In genomic region chr14:120313466-120313865, GRCm38 (mm10) we compare ENCODE assay signal across 16 mouse cellular contexts. TPM values are rescaled to one million over a fixed set of nuclear protein-coding genes. Genes with fewer than 3 reads are reported as not detected.
DNase-seq lines count a peak whose midpoint lies in the region; ATAC-seq lines count a peak whose summit lies in the region.
"Had no signal": no experiment of that assay in that cellular context is flagged by ENCODE, and none has a peak within 500 bp of the region (broad histone marks: within the 10 kb centered on the region; RNA-seq: fewer than 3 reads in every experiment).

No protein-coding gene starts in this region.

- no peak for DNase-seq in heart, postnatal 36 days
- DNase-seq in lung, postnatal 25 days (ENCODE audit: low spot score) = peak; percentile 51
- no peak for DNase-seq in lung, postnatal 4 days
- DNase-seq in midbrain, embryonic 14.5 days = no peak
- no peak for DNase-seq in embryo, embryonic 11 days
- DNase-seq: B cell, adult 2 months; cerebellum, adult 8-10 months; thymus, postnatal 25 days had no signal

- no peaks in the 10 kb centered on the region for H3K36me3 ChIP-seq in heart, embryonic 15.5 days
- H3K36me3 ChIP-seq in embryonic facial prominence, embryonic 15.5 days = 0 out of 2 replicates have a peak, but pooled peaks cover 3% of the 10 kb centered on the region
- no peaks in the 10 kb centered on the region for H3K36me3 ChIP-seq in stomach, embryonic 14.5 days (ENCODE audit: control insufficient read depth, insufficient read depth, low read length)
- H3K36me3 ChIP-seq in midbrain, embryonic 14.5 days (ENCODE audit: control insufficient read depth, insufficient read depth, low read length) = no peaks in the 10 kb centered on the region
- H3K36me3 ChIP-seq: hindbrain, embryonic 12.5 days; midbrain, embryonic 15.5 days; neural tube, embryonic 13.5 days had no signal

- intact Hi-C loops in heart, postnatal 36 days (cut with DNase I) = no loop called here

- H3K4me3 ChIP-seq in heart, embryonic 15.5 days = no peak overlapping the region
- H3K4me3 ChIP-seq in embryonic facial prominence, embryonic 15.5 days (replicated peaks) = no peak overlapping the region
- no peak overlapping the region for H3K4me3 ChIP-seq in stomach, embryonic 14.5 days (ENCODE audit: low read depth, low read length)
- no peak overlapping the region for H3K4me3 ChIP-seq in midbrain, embryonic 14.5 days (replicated peaks; ENCODE audit: low read depth, low read length)
- H3K4me3 ChIP-seq: hindbrain, embryonic 12.5 days; midbrain, embryonic 15.5 days; neural tube, embryonic 13.5 days had no signal

- H3K27ac ChIP-seq in heart, embryonic 15.5 days = peak overlapping the region; percentile 48
- peak overlapping the region; percentile 61 for H3K27ac ChIP-seq in embryonic facial prominence, embryonic 15.5 days (replicated peaks)
- H3K27ac ChIP-seq in stomach, embryonic 14.5 days (ENCODE audit: low read length) = peak overlapping the region; percentile 83
- H3K27ac ChIP-seq in midbrain, embryonic 14.5 days (replicated peaks; ENCODE audit: low read depth, low read length) = no peak overlapping the region
- H3K27ac ChIP-seq: hindbrain, embryonic 12.5 days; macrophage; midbrain, embryonic 15.5 days; neural tube, embryonic 13.5 days had no signal

- H3K4me1 ChIP-seq in heart, embryonic 15.5 days (replicated peaks) = peaks cover 64% of the 10 kb centered on the region
- peaks cover 57% of the 10 kb centered on the region for H3K4me1 ChIP-seq in embryonic facial prominence, embryonic 15.5 days
- H3K4me1 ChIP-seq in stomach, embryonic 14.5 days (ENCODE audit: control insufficient read depth, insufficient read depth, low read length) = peaks cover 24% of the 10 kb centered on the region
- peaks cover 9% of the 10 kb centered on the region for H3K4me1 ChIP-seq in midbrain, embryonic 14.5 days (ENCODE audit: control insufficient read depth, insufficient read depth, low read length)

- no peaks in the 10 kb centered on the region for H3K9me3 ChIP-seq in heart, embryonic 15.5 days (replicated peaks)
- no peaks in the 10 kb centered on the region for H3K9me3 ChIP-seq in embryonic facial prominence, embryonic 15.5 days (replicated peaks)
- no peaks in the 10 kb centered on the region for H3K9me3 ChIP-seq in stomach, embryonic 14.5 days (ENCODE audit: control insufficient read depth, low read depth, low read length)
- H3K9me3 ChIP-seq in midbrain, embryonic 14.5 days (ENCODE audit: control insufficient read depth, low read length) = no peaks in the 10 kb centered on the region
- H3K9me3 ChIP-seq: hindbrain, embryonic 12.5 days; midbrain, embryonic 15.5 days; neural tube, embryonic 13.5 days had no signal

- H3K27me3 ChIP-seq in heart, embryonic 15.5 days = no peaks in the 10 kb centered on the region
- no peaks in the 10 kb centered on the region for H3K27me3 ChIP-seq in embryonic facial prominence, embryonic 15.5 days
- H3K27me3 ChIP-seq in stomach, embryonic 14.5 days (ENCODE audit: control insufficient read depth, insufficient read depth, low read length) = no peaks in the 10 kb centered on the region
- H3K27me3 ChIP-seq in midbrain, embryonic 14.5 days (ENCODE audit: control insufficient read depth, insufficient read depth, low read length) = no peaks in the 10 kb centered on the region
- H3K27me3 ChIP-seq: hindbrain, embryonic 12.5 days; midbrain, embryonic 15.5 days; neural tube, embryonic 13.5 days had no signal

- H3K9ac ChIP-seq in heart, embryonic 15.5 days = no peak overlapping the region
- H3K9ac ChIP-seq in embryonic facial prominence, embryonic 15.5 days = no peak overlapping the region
- no peak overlapping the region for H3K9ac ChIP-seq in stomach, embryonic 14.5 days (replicated peaks; ENCODE audit: low read depth, low read length)
- no peak overlapping the region for H3K9ac ChIP-seq in midbrain, embryonic 14.5 days (replicated peaks; ENCODE audit: low read length)
- H3K9ac ChIP-seq: hindbrain, embryonic 12.5 days; midbrain, embryonic 15.5 days; neural tube, embryonic 13.5 days had no signal

- H3K4me2 ChIP-seq in heart, embryonic 15.5 days = no peak overlapping the region
- no peak overlapping the region for H3K4me2 ChIP-seq in embryonic facial prominence, embryonic 15.5 days (replicated peaks)
- H3K4me2 ChIP-seq in stomach, embryonic 14.5 days (replicated peaks; ENCODE audit: low read depth, low read length) = peak overlapping the region; percentile 22
- H3K4me2 ChIP-seq in midbrain, embryonic 14.5 days (ENCODE audit: low read length) = no peak overlapping the region
- H3K4me2 ChIP-seq: hindbrain, embryonic 12.5 days; midbrain, embryonic 15.5 days; neural tube, embryonic 13.5 days had no signal

- no peak for ATAC-seq in heart, embryonic 15.5 days (replicated peaks; ENCODE audit: insufficient number of reproducible peaks, insufficient read depth, low FRiP score, low read depth)
- no peak for ATAC-seq in embryonic facial prominence, embryonic 15.5 days (ENCODE audit: insufficient number of reproducible peaks, low FRiP score, low TSS enrichment, low read depth)
- ATAC-seq in stomach, embryonic 14.5 days (ENCODE audit: insufficient number of reproducible peaks, insufficient read depth, low FRiP score, low read depth) = peak; percentile 50
- ATAC-seq in midbrain, embryonic 14.5 days (ENCODE audit: low FRiP score, low TSS enrichment) = no peak
- ATAC-seq: forebrain, embryonic 14.5 days; midbrain, embryonic 15.5 days had no signal

- 68% methylated on average over 8 of the region's 8 CpGs for WGBS in heart, embryonic 15.5 days
- WGBS in embryonic facial prominence, embryonic 15.5 days = 75% methylated on average over 8 of the region's 8 CpGs
- 60% methylated on average over 8 of the region's 8 CpGs for WGBS in stomach, embryonic 14.5 days
- WGBS in midbrain, embryonic 14.5 days = 87% methylated on average over 8 of the region's 8 CpGs

RNA-seq across cellular contexts. Expression of gene Mbnl2, which starts 38.0 kb away (rescaled TPM):
- polyA plus RNA-seq in heart, embryonic 15.5 days (2015; fragmentation: Nextera tagmentation; extraction: Ambion mirVana) = 122 and 123 TPM in 2 replicates
- 100 to 1,000 TPM; 248 to 254 TPM for total RNA-seq in heart, postnatal 36 days (2021)
- 167 and 173 TPM in 2 replicates for polyA plus RNA-seq in embryonic facial prominence, embryonic 15.5 days (2015; fragmentation: Nextera tagmentation; extraction: Ambion mirVana)
- polyA plus RNA-seq in stomach, embryonic 14.5 days (2014; fragmentation: Nextera tagmentation; extraction: Ambion mirVana) = 119 and 134 TPM in 2 replicates
- 13.0 and 22.5 TPM in 2 replicates for polyA plus RNA-seq in midbrain, embryonic 14.5 days (2014; fragmentation: Nextera tagmentation; extraction: Ambion mirVana)
